Mouse (Mus musculus): ENCODE results near the gene Sh3bgrl2. TPM values are rescaled to one million over a fixed set of nuclear protein-coding genes. Genes with fewer than 3 reads are reported as not detected.
A peak's percentile ranks its signal among the peaks of the same experiment; 100 is the strongest.

The Sh3bgrl2 gene
- polyA plus RNA-seq, 1 experiment from 2014 or later: 13.9 TPM

- WGBS: 52% methylated on average over 5 of the region's 5 CpGs
- no peaks in the 10 kb centered on the region for H3K9me3 ChIP-seq (ENCODE audit: control insufficient read depth, low read length)
- no peak for ATAC-seq (ENCODE audit: insufficient number of reproducible peaks, insufficient read depth, low FRiP score, low read depth)
Observed at GRCm38 (mm10) chr9:83624193-83624592, 76.1 kb downstream of the Sh3bgrl2 start.

GRCm38 (mm10) chr9:83625085-83625484, 77.0 kb downstream of the Sh3bgrl2 start:
- no peak overlapping the region for H3K9ac ChIP-seq (ENCODE audit: low read length)
- no peak overlapping the region for H3K27ac ChIP-seq (replicated peaks in 1 of 2; ENCODE audit: control insufficient read depth in 1 of 2, insufficient read depth in 1 of 2, low read depth in 2 of 2, low read length in 2 of 2)
- H3K4me1 ChIP-seq (ENCODE audit: control insufficient read depth in 2 of 2, insufficient read depth in 2 of 2, low read length in 2 of 2): peaks cover 2 to 6% of the 10 kb centered on the region in 2 experiments; a peak in 1 of 4 replicates
- H3K36me3 ChIP-seq (ENCODE audit: control insufficient read depth, insufficient read depth, low read length): no peaks in the 10 kb centered on the region
- H3K4me2 ChIP-seq (ENCODE audit: low read length): no peak overlapping the region
- no peaks in the 10 kb centered on the region for H3K9me3 ChIP-seq (ENCODE audit: control insufficient read depth, low read length)
- 79% methylated on average over 5 of the region's 5 CpGs for WGBS
- H3K4me3 ChIP-seq (ENCODE audit: control insufficient read depth in 1 of 2, insufficient read depth in 1 of 2, low read depth in 1 of 2, low read length in 2 of 2): no peak overlapping the region
- ATAC-seq (ENCODE audit: insufficient number of reproducible peaks, insufficient read depth, low FRiP score, low read depth): no peak
- no peaks in the 10 kb centered on the region for H3K27me3 ChIP-seq (ENCODE audit: control insufficient read depth, insufficient read depth, low read length)

More at GRCm38 (mm10) chr9:83624193-83624592, 76.1 kb downstream of the Sh3bgrl2 start:
- Histone ChIP-seq H3K9ac (ENCODE audit: low read length) (no peak overlapping the region), H3K4me3 (ENCODE audit: control insufficient read depth in 1 of 2, insufficient read depth in 1 of 2, low read depth in 1 of 2, low read length in 2 of 2) (no peak overlapping the region), H3K27ac (replicated peaks in 1 of 2; ENCODE audit: control insufficient read depth in 1 of 2, insufficient read depth in 1 of 2, low read depth in 2 of 2, low read length in 2 of 2) (no peak overlapping the region), H3K4me2 (ENCODE audit: low read length) (no peak overlapping the region), H3K27me3 (ENCODE audit: control insufficient read depth, insufficient read depth, low read length) (no peaks in the 10 kb centered on the region), H3K4me1 (ENCODE audit: control insufficient read depth in 2 of 2, insufficient read depth in 2 of 2, low read length in 2 of 2) (peaks cover 2 to 5% of the 10 kb centered on the region in 2 experiments; a peak in 1 of 4 replicates), H3K36me3 (ENCODE audit: control insufficient read depth, insufficient read depth, low read length) (no peaks in the 10 kb centered on the region)

- Histone ChIP-seq H3K9me3 (ENCODE audit: control insufficient read depth, low read length) (no peaks in the 10 kb centered on the region), H3K36me3 (ENCODE audit: control insufficient read depth, insufficient read depth, low read length) (no peaks in the 10 kb centered on the region), H3K27ac (replicated peaks in 1 of 2; ENCODE audit: control insufficient read depth in 1 of 2, insufficient read depth in 1 of 2, low read depth in 2 of 2, low read length in 2 of 2) (no peak overlapping the region), H3K27me3 (ENCODE audit: control insufficient read depth, insufficient read depth, low read length) (no peaks in the 10 kb centered on the region), H3K4me3 (ENCODE audit: control insufficient read depth in 1 of 2, insufficient read depth in 1 of 2, low read depth in 1 of 2, low read length in 2 of 2) (no peak overlapping the region), H3K4me1 (ENCODE audit: control insufficient read depth in 2 of 2, insufficient read depth in 2 of 2, low read length in 2 of 2) (peaks cover 2 to 6% of the 10 kb centered on the region in 2 experiments; a peak in 1 of 4 replicates), H3K4me2 (ENCODE audit: low read length) (peak overlapping the region; percentile 38), H3K9ac (ENCODE audit: low read length) (no peak overlapping the region; the same call in 1 of the 2 replicates)
- 32% methylated on average over 19 of the region's 19 CpGs for WGBS
- ATAC-seq (ENCODE audit: insufficient number of reproducible peaks, insufficient read depth, low FRiP score, low read depth): no peak
Observed at GRCm38 (mm10) chr9:83628669-83629612, 80.8 kb downstream of the Sh3bgrl2 start.

- ATAC-seq (ENCODE audit: insufficient number of reproducible peaks, insufficient read depth, low FRiP score, low read depth): no peak
- Histone ChIP-seq H3K4me2 (ENCODE audit: low read length) (no peak overlapping the region), H3K4me3 (ENCODE audit: control insufficient read depth in 1 of 2, insufficient read depth in 1 of 2, low read depth in 1 of 2, low read length in 2 of 2) (no peak overlapping the region), H3K27me3 (ENCODE audit: control insufficient read depth, insufficient read depth, low read length) (no peaks in the 10 kb centered on the region), H3K9ac (ENCODE audit: low read length) (no peak overlapping the region), H3K36me3 (ENCODE audit: control insufficient read depth, insufficient read depth, low read length) (no peaks in the 10 kb centered on the region), H3K4me1 (ENCODE audit: control insufficient read depth in 2 of 2, insufficient read depth in 2 of 2, low read length in 2 of 2) (peaks cover 2 to 6% of the 10 kb centered on the region in 2 experiments; a peak in 1 of 4 replicates), H3K9me3 (ENCODE audit: control insufficient read depth, low read length) (no peaks in the 10 kb centered on the region), H3K27ac (replicated peaks in 1 of 2; ENCODE audit: control insufficient read depth in 1 of 2, insufficient read depth in 1 of 2, low read depth in 2 of 2, low read length in 2 of 2) (no peak overlapping the region)
- 73% methylated on average over 6 of the region's 6 CpGs for WGBS
Observed at GRCm38 (mm10) chr9:83630341-83630740, 82.2 kb downstream of the Sh3bgrl2 start.

- Histone ChIP-seq H3K27ac (replicated peaks in 1 of 2; ENCODE audit: control insufficient read depth in 1 of 2, insufficient read depth in 1 of 2, low read depth in 2 of 2, low read length in 2 of 2) (no peak overlapping the region), H3K4me2 (ENCODE audit: low read length) (no peak overlapping the region), H3K9ac (ENCODE audit: low read length) (no peak overlapping the region), H3K27me3 (ENCODE audit: control insufficient read depth, insufficient read depth, low read length) (no peaks in the 10 kb centered on the region), H3K4me3 (ENCODE audit: control insufficient read depth in 1 of 2, insufficient read depth in 1 of 2, low read depth in 1 of 2, low read length in 2 of 2) (no peak overlapping the region), H3K9me3 (ENCODE audit: control insufficient read depth, low read length) (no peaks in the 10 kb centered on the region), H3K4me1 (ENCODE audit: control insufficient read depth in 2 of 2, insufficient read depth in 2 of 2, low read length in 2 of 2) (peaks cover 2 to 6% of the 10 kb centered on the region in 2 experiments; a peak in 2 of 4 replicates), H3K36me3 (ENCODE audit: control insufficient read depth, insufficient read depth, low read length) (no peaks in the 10 kb centered on the region)
- WGBS: 61% methylated on average over 5 of the region's 5 CpGs
- no peak for ATAC-seq (ENCODE audit: insufficient number of reproducible peaks, insufficient read depth, low FRiP score, low read depth)
Observed at GRCm38 (mm10) chr9:83631920-83632319, 83.8 kb downstream of the Sh3bgrl2 start.

- Histone ChIP-seq H3K4me1 (ENCODE audit: control insufficient read depth in 2 of 2, insufficient read depth in 2 of 2, low read length in 2 of 2) (no peaks in the 10 kb centered on the region; a peak in 1 of 4 replicates), H3K36me3 (ENCODE audit: control insufficient read depth, insufficient read depth, low read length) (no peaks in the 10 kb centered on the region), H3K4me2 (ENCODE audit: low read length) (no peak overlapping the region), H3K27me3 (ENCODE audit: control insufficient read depth, insufficient read depth, low read length) (no peaks in the 10 kb centered on the region), H3K4me3 (ENCODE audit: control insufficient read depth in 1 of 2, insufficient read depth in 1 of 2, low read depth in 1 of 2, low read length in 2 of 2) (no peak overlapping the region), H3K9ac (ENCODE audit: low read length) (no peak overlapping the region), H3K27ac (replicated peaks in 1 of 2; ENCODE audit: control insufficient read depth in 1 of 2, insufficient read depth in 1 of 2, low read depth in 2 of 2, low read length in 2 of 2) (no peak overlapping the region), H3K9me3 (ENCODE audit: control insufficient read depth, low read length) (no peaks in the 10 kb centered on the region)
- no peak for ATAC-seq (ENCODE audit: insufficient number of reproducible peaks, insufficient read depth, low FRiP score, low read depth)
- 36% methylated on average over 3 of the region's 3 CpGs for WGBS
Observed at GRCm38 (mm10) chr9:83634703-83635102, 86.6 kb downstream of the Sh3bgrl2 start.

- WGBS: 22% methylated on average over 7 of the region's 7 CpGs
Observed at GRCm38 (mm10) chr9:83635997-83636396, 87.9 kb downstream of the Sh3bgrl2 start.

More at GRCm38 (mm10) chr9:83635997-83636396, 87.9 kb downstream of the Sh3bgrl2 start:
- Histone ChIP-seq H3K4me3 (ENCODE audit: control insufficient read depth in 1 of 2, insufficient read depth in 1 of 2, low read depth in 1 of 2, low read length in 2 of 2) (no peak overlapping the region), H3K27me3 (ENCODE audit: control insufficient read depth, insufficient read depth, low read length) (no peaks in the 10 kb centered on the region), H3K36me3 (ENCODE audit: control insufficient read depth, insufficient read depth, low read length) (no peaks in the 10 kb centered on the region), H3K9me3 (ENCODE audit: control insufficient read depth, low read length) (no peaks in the 10 kb centered on the region), H3K9ac (ENCODE audit: low read length) (no peak overlapping the region), H3K4me2 (ENCODE audit: low read length) (no peak overlapping the region), H3K4me1 (ENCODE audit: control insufficient read depth in 2 of 2, insufficient read depth in 2 of 2, low read length in 2 of 2) (no peaks in the 10 kb centered on the region; a peak in 1 of 4 replicates), H3K27ac (replicated peaks in 1 of 2; ENCODE audit: control insufficient read depth in 1 of 2, insufficient read depth in 1 of 2, low read depth in 2 of 2, low read length in 2 of 2) (no peak overlapping the region)
- ATAC-seq (ENCODE audit: insufficient number of reproducible peaks, insufficient read depth, low FRiP score, low read depth): no peak
